Mouse (Mus musculus): ENCODE measurements at regions not wholly inside any gene's neighbourhood (a gene's known extent, or its start where the extent isn't known, plus 50 kb on each side); places are given as distances from the start of the nearest gene placed in this dataset.

DNA sequence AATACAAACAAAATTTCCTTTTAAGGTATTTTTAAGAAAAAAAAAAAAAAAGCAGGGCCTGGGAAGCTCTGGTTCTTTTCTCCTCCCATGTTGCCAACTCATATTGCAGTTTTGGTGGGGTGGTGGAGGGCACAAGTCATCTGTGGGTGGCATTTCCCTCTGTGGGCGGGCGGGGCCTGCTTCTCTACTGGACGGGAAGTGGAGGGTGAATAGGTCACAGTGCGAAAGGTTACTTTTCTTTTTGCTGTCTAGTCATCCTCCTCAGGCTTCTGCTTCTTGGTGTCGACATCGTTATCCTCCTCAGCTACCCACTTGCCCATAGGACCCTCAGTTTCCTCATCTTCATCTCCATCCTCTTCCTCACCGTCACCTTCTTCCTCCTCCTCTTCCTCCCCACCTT is 55.3 kb upstream of the Plcb1 start:
- peak; percentile 97 for ATAC-seq (ENCODE audit: poor library complexity, severe bottlenecking)

DNA sequence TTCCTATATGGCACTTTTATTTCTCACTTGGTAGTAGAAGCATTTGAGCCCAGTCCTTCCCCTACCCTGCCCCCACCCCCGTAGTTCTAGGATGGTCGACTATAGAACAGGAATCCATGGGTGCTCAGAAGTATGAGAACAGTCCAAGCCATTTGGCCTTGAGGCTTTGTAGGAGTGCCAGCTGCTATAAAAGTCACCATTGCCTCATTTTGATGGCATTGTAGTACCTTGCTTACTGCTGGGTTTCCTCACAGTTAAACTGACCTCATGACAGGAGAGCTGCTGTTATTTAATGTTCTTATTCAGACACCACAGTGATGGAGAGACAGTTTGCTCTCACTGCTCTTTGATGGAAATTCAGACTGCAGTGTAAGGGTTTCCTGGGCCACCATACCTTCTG is 59.2 kb upstream of the Plcb1 start:
- ATAC-seq (ENCODE audit: poor library complexity, severe bottlenecking), result no peak

DNA sequence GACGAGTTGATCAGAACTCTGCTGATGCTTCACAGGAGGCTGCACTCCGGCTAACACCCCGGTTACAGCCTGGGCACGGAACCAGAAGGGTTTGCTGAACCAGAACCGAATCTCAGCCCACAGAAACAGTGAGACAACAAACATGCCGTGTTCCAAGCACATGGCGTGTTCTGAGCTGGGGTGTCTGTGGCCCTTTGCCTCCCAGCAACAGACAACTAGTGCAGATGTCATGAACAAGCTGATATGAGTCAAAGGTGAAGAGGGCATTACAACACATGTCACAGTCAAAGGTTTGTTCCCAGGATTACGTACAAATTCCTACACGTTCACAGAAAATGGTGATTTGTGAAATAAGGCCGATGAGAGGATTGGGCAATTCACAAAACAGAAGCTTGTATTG is 61.8 kb upstream of the Plcb1 start:
- ATAC-seq (ENCODE audit: poor library complexity, severe bottlenecking), result no peak

DNA sequence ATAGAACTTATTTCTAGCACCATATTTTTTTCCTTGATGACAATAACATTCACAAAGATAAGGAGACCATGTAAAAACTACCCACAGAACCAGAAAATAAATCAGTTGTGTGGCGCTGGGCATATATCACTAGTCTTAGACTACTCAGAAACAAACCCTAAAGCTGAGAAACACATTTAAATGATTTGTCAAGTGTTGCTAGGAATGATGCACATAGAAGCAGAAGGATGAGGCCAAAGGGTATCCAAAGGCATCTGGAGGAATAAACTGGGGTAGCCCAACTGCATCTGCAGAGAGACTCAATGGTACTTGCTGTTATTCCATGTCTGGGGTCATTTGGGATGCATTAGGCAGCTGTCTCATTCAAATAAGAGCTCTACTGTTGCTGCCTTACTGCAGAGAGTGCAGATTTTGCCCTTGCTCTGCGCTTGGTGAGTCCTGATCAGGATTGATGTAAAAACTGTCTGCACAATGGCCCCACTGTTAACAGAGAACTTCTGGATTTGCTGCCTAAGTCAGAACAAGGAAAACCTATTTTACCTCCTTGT is 68.0 kb upstream of the Plcb1 start:
- ATAC-seq (ENCODE audit: poor library complexity, severe bottlenecking), result no peak

GRCm38 (mm10) chr2:134716531-134716930 is 69.3 kb upstream of the Plcb1 start:
- no peak for ATAC-seq (ENCODE audit: poor library complexity, severe bottlenecking)

- no peak for ATAC-seq (ENCODE audit: poor library complexity, severe bottlenecking)
Observed at GRCm38 (mm10) chr2:134714001-134714400, 70.1 kb upstream of the Tmx4 start.

DNA sequence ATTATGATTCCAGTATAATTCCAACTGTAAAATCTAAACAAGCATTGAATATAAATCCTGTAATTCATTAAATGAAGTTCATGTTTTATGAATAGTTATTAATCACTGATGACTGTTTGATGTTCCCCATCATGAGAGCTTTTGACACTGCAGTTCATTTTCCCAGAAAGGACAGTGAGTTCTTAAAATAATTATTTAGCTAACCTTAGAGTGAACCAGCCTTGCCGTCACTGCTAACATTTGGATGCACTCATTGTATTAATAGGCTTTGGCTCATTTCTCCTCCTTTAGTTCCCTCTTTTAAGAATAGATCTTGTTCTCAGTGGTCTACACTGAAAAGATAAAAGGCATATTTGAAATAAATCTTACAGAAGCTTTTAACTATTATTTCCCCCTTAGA is 64.8 kb upstream of the Tmx4 start:
- ATAC-seq (ENCODE audit: poor library complexity, severe bottlenecking), result no peak

GRCm38 (mm10) chr2:134703067-134703466 is 59.1 kb upstream of the Tmx4 start:
- no peak for ATAC-seq (ENCODE audit: poor library complexity, severe bottlenecking)

DNA sequence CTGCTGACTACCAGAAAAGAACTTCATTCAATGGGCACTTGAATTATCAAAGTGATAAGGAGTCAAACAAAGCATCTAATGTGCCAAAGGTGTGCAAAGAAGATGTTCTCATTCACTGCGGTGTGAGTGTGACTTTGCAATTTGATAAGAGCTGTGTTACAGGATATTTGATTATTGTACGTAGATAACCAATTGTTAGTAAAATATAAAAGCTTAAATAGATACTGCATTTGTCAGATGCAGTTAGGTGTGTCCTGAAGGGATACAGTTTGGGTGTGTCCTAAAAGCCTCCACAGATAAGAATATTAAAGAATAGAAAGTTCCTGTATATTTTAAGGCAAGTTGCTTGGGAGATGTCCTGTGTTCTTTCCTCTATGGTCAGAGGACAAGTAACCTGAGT is 53.5 kb upstream of the Tmx4 start:
- no peak for ATAC-seq (ENCODE audit: poor library complexity, severe bottlenecking)

DNA sequence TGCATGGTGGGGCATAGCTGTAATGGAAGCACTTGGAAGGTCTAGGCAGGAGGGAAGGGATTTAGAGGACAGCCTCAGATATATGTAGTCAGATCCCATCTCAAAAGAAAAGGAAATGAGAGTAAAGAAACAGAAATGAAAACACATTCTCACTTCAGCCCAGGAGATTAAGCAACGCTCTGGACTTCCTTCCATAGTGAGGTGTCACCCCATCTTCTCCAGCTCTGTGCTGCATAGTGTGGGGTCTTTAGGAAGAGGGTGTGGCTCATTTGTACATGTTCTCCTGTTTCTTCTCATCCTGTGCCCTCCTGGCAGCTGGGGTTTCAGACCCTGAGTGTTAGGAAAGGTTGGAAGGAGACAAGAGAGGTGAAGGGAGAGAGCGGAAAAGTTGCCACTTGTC is 52.4 kb upstream of the Tmx4 start:
- peak; percentile 81 for ATAC-seq (ENCODE audit: poor library complexity, severe bottlenecking)
